Mouse (Mus musculus) cortical plate, adult 2 months (tissue): Measurements from ENCODE around the gene Dmpk.

Source experiments
- CTCF ChIP-seq: fragments of 200-500 bp; IDR thresholded peaks from 2 replicates; pipeline ENCODE4 v1.5.1; 2011; ENCODE audit warnings: mild to moderate bottlenecking, control low read depth, low read length; ENCODE audit not compliant: insufficient read depth; ENCODE audit errors: extremely low read depth
- POLR2A ChIP-seq: fragments of 200-500 bp; IDR thresholded peaks from 2 replicates; pipeline ENCODE4 v1.6.1; 2011; ENCODE audit warnings: mild to moderate bottlenecking, low read length, control low read depth; ENCODE audit not compliant: insufficient read depth; ENCODE audit errors: extremely low read depth

- TF ChIP-seq POLR2A (no peak), CTCF (no peak)
Measured at GRCm38 (mm10) chr7:19094826-19095750, 11.4 kb downstream of the Dmpk start.
